Mouse (Mus musculus): ENCODE data around the gene Gm17416. TPM values are rescaled to one million over a fixed set of nuclear protein-coding genes. Genes with fewer than 3 reads are reported as not detected.

The Gm17416 gene
- not detected in 2 replicates for polyA plus RNA-seq (2016; fragmentation: Nextera tagmentation; extraction: Ambion mirVana)

- no peaks in the 10 kb centered on the region for H3K27me3 ChIP-seq
- no peak within 1 kb of the TSS for H3K27ac ChIP-seq (replicated peaks)
- no peak for ATAC-seq (ENCODE audit: low FRiP score, low read depth)
- no peak within 1 kb of the TSS for H3K9ac ChIP-seq (replicated peaks)
- H3K4me2 ChIP-seq (replicated peaks): no peak within 1 kb of the TSS
- 88% methylated on average over 5 of the region's 5 CpGs for WGBS
- no peaks in the 10 kb centered on the region for H3K4me1 ChIP-seq
- no peaks in the 10 kb centered on the region for H3K9me3 ChIP-seq
- H3K4me3 ChIP-seq: no peak within 1 kb of the TSS
- no peaks in the 10 kb centered on the region for H3K36me3 ChIP-seq
These were observed at the start of gene Gm17416 for GRCm38 (mm10) chr2:152569038-152569437. TSS of gene Gm17416 (plus strand) at chr2:152569338.

- H3K4me2 ChIP-seq (replicated peaks): no peak within 1 kb of the TSS
- no peak within 1 kb of the TSS for H3K9ac ChIP-seq (replicated peaks)
- ATAC-seq (ENCODE audit: low FRiP score, low read depth): no peak
- H3K4me1 ChIP-seq: no peaks in the 10 kb centered on the region
- H3K4me3 ChIP-seq: no peak within 1 kb of the TSS
- H3K27ac ChIP-seq (replicated peaks): no peak within 1 kb of the TSS
- H3K27me3 ChIP-seq: no peaks in the 10 kb centered on the region
- 59% methylated on average over 13 of the region's 13 CpGs for WGBS
- no peaks in the 10 kb centered on the region for H3K9me3 ChIP-seq
- H3K36me3 ChIP-seq: no peaks in the 10 kb centered on the region
These were observed 29.0 kb upstream of the Gm17416 start, which contains the start of gene Defb29 for GRCm38 (mm10) chr2:152539944-152540710. TSS of gene Defb29 (minus strand) at chr2:152540098.

- Histone ChIP-seq H3K4me2 (replicated peaks) (no peak overlapping the region), H3K4me1 (no peaks in the 10 kb centered on the region), H3K27me3 (no peaks in the 10 kb centered on the region), H3K9ac (replicated peaks) (no peak overlapping the region), H3K9me3 (no peaks in the 10 kb centered on the region), H3K4me3 (no peak overlapping the region), H3K27ac (replicated peaks) (no peak overlapping the region), H3K36me3 (no peaks in the 10 kb centered on the region)
- ATAC-seq (ENCODE audit: low FRiP score, low read depth): no peak
- 87% methylated on average over 9 of the region's 9 CpGs for WGBS
These were observed 27.2 kb upstream of the Gm17416 start for GRCm38 (mm10) chr2:152541979-152542378.

GRCm38 (mm10) chr2:152542897-152543296, 26.2 kb upstream of the Gm17416 start:
- H3K27ac ChIP-seq (replicated peaks): no peak overlapping the region
- no peaks in the 10 kb centered on the region for H3K36me3 ChIP-seq
- no peaks in the 10 kb centered on the region for H3K4me1 ChIP-seq
- WGBS: 69% methylated on average over 2 of the region's 2 CpGs
- no peak for ATAC-seq (ENCODE audit: low FRiP score, low read depth)
- no peak overlapping the region for H3K9ac ChIP-seq (replicated peaks)
- H3K9me3 ChIP-seq: no peaks in the 10 kb centered on the region
- H3K4me2 ChIP-seq (replicated peaks): no peak overlapping the region
- no peaks in the 10 kb centered on the region for H3K27me3 ChIP-seq
- H3K4me3 ChIP-seq: no peak overlapping the region

GRCm38 (mm10) chr2:152543478-152543877, 25.7 kb upstream of the Gm17416 start:
- Histone ChIP-seq H3K27ac (replicated peaks) (no peak overlapping the region), H3K36me3 (no peaks in the 10 kb centered on the region), H3K27me3 (no peaks in the 10 kb centered on the region), H3K9me3 (no peaks in the 10 kb centered on the region), H3K4me3 (no peak overlapping the region), H3K4me1 (no peaks in the 10 kb centered on the region), H3K9ac (replicated peaks) (no peak overlapping the region), H3K4me2 (replicated peaks) (no peak overlapping the region)
- no peak for ATAC-seq (ENCODE audit: low FRiP score, low read depth)
- WGBS: 86% methylated on average over 4 of the region's 4 CpGs

GRCm38 (mm10) chr2:152544691-152545090, 24.4 kb upstream of the Gm17416 start:
- H3K4me2 ChIP-seq (replicated peaks): no peak overlapping the region
- H3K9me3 ChIP-seq: no peaks in the 10 kb centered on the region
- H3K27ac ChIP-seq (replicated peaks): no peak overlapping the region
- no peak overlapping the region for H3K4me3 ChIP-seq
- no peaks in the 10 kb centered on the region for H3K4me1 ChIP-seq
- H3K36me3 ChIP-seq: no peaks in the 10 kb centered on the region
- WGBS: 26% methylated on average over 4 of the region's 4 CpGs
- H3K27me3 ChIP-seq: no peaks in the 10 kb centered on the region
- ATAC-seq (ENCODE audit: low FRiP score, low read depth): no peak
- no peak overlapping the region for H3K9ac ChIP-seq (replicated peaks)

GRCm38 (mm10) chr2:152548124-152548523, 21.0 kb upstream of the Gm17416 start:
- 80% methylated on average over 5 of the region's 5 CpGs for WGBS
- no peak overlapping the region for H3K9ac ChIP-seq (replicated peaks)
- H3K27ac ChIP-seq (replicated peaks): no peak overlapping the region
- H3K27me3 ChIP-seq: no peaks in the 10 kb centered on the region
- H3K4me3 ChIP-seq: no peak overlapping the region
- no peak for ATAC-seq (ENCODE audit: low FRiP score, low read depth)
- H3K36me3 ChIP-seq: no peaks in the 10 kb centered on the region
- no peaks in the 10 kb centered on the region for H3K4me1 ChIP-seq
- H3K9me3 ChIP-seq: no peaks in the 10 kb centered on the region
- H3K4me2 ChIP-seq (replicated peaks): no peak overlapping the region

GRCm38 (mm10) chr2:152553774-152554423, 15.2 kb upstream of the Gm17416 start:
- Histone ChIP-seq H3K27ac (replicated peaks) (no peak overlapping the region), H3K4me1 (peaks cover 2% of the 10 kb centered on the region; the same call in 1 of the 2 replicates), H3K4me3 (0 out of 2 replicates have a peak overlapping the region, but pooled peaks have one; percentile 10), H3K9ac (replicated peaks) (no peak overlapping the region), H3K4me2 (replicated peaks) (peak overlapping the region; percentile 38; the same call in 1 of the 2 replicates), H3K9me3 (no peaks in the 10 kb centered on the region), H3K27me3 (no peaks in the 10 kb centered on the region), H3K36me3 (no peaks in the 10 kb centered on the region)
- ATAC-seq (ENCODE audit: low FRiP score, low read depth): no peak
- WGBS: 13% methylated on average over 16 of the region's 16 CpGs

GRCm38 (mm10) chr2:152556655-152557054, 12.5 kb upstream of the Gm17416 start:
- H3K4me3 ChIP-seq: no peak overlapping the region
- no peak overlapping the region for H3K27ac ChIP-seq (replicated peaks)
- peaks cover 2% of the 10 kb centered on the region; the same call in 1 of the 2 replicates for H3K4me1 ChIP-seq
- H3K9me3 ChIP-seq: no peaks in the 10 kb centered on the region
- WGBS: 92% methylated on average over 7 of the region's 7 CpGs
- H3K9ac ChIP-seq (replicated peaks): no peak overlapping the region
- no peak overlapping the region for H3K4me2 ChIP-seq (replicated peaks)
- no peaks in the 10 kb centered on the region for H3K27me3 ChIP-seq
- no peak for ATAC-seq (ENCODE audit: low FRiP score, low read depth)
- H3K36me3 ChIP-seq: no peaks in the 10 kb centered on the region

GRCm38 (mm10) chr2:152569881-152570280, 743 bp downstream of the Gm17416 start:
- WGBS: 80% methylated on average over 4 of the region's 4 CpGs
- no peak for ATAC-seq (ENCODE audit: low FRiP score, low read depth)
- H3K9me3 ChIP-seq: no peaks in the 10 kb centered on the region
- no peak overlapping the region for H3K4me2 ChIP-seq (replicated peaks)
- no peak overlapping the region for H3K27ac ChIP-seq (replicated peaks)
- no peak overlapping the region for H3K4me3 ChIP-seq
- H3K36me3 ChIP-seq: no peaks in the 10 kb centered on the region
- H3K27me3 ChIP-seq: no peaks in the 10 kb centered on the region
- no peaks in the 10 kb centered on the region for H3K4me1 ChIP-seq
- H3K9ac ChIP-seq (replicated peaks): no peak overlapping the region

- Histone ChIP-seq H3K4me2 (replicated peaks) (no peak overlapping the region), H3K4me3 (no peak overlapping the region), H3K4me1 (no peaks in the 10 kb centered on the region), H3K27me3 (no peaks in the 10 kb centered on the region), H3K9ac (replicated peaks) (no peak overlapping the region), H3K36me3 (no peaks in the 10 kb centered on the region), H3K27ac (replicated peaks) (no peak overlapping the region), H3K9me3 (no peaks in the 10 kb centered on the region)
- WGBS: 89% methylated on average over 6 of the region's 6 CpGs
- no peak for ATAC-seq (ENCODE audit: low FRiP score, low read depth)
These were observed 1.2 kb downstream of the Gm17416 start for GRCm38 (mm10) chr2:152570313-152570712.

GRCm38 (mm10) chr2:152572114-152572794, 3.1 kb downstream of the Gm17416 start, which contains the start of gene Defb21:
TSS of gene Defb21 (plus strand) at chr2:152572744.
- no peak within 1 kb of the TSS for H3K4me2 ChIP-seq (replicated peaks)
- WGBS: 66% methylated on average over 11 of the region's 11 CpGs
- H3K27me3 ChIP-seq: no peaks in the 10 kb centered on the region
- no peaks in the 10 kb centered on the region for H3K9me3 ChIP-seq
- H3K9ac ChIP-seq (replicated peaks): no peak within 1 kb of the TSS
- H3K4me1 ChIP-seq: no peaks in the 10 kb centered on the region
- no peak within 1 kb of the TSS for H3K4me3 ChIP-seq
- no peaks in the 10 kb centered on the region for H3K36me3 ChIP-seq
- no peak for ATAC-seq (ENCODE audit: low FRiP score, low read depth)
- no peak within 1 kb of the TSS for H3K27ac ChIP-seq (replicated peaks)

All from midbrain, embryonic 12.5 days (tissue).